Mouse (Mus musculus): ENCODE results near the gene Sgf29. TPM values are rescaled to one million over a fixed set of nuclear protein-coding genes. Genes with fewer than 3 reads are reported as not detected.

The Sgf29 gene
- total and polyA plus RNA-seq, 3 experiments: 39.9 to 74.4 (median 49.7) TPM

DNA sequence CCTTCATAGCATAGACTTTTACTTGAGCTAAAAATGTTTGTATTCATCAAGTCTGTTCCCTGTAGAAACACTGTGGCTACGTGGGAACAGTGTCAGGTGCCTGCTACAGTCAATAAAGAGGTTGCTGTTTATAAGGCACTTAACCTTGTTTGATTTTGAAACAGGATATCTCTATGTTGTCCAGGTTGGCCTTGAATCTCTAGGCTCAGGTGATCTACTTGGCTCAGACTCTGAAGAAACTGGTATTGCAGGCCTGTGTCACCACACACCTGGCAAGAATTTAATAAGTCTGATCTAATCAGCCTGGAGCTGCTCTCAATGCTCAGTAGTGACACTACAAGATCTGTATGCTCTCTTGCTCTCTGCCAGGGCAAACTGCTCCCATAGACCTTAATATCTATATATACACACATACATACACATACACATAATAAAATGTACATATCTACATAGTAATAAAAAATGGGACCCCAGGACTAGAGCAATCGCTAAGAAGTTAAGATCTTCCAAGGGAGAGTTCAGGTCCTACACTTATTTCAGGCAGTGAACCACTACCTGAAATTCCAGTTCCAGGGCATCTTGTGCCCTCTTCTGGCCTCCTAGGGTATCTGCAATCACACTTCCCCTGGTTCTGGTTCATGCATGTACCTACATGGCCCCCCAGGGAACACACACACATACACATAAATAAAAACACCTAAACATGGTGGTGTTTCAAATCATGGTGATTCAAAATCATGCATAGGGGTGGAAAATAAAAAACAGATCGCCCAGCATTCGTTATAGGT is 12.2 kb upstream of the Sgf29 start:
- DNase-seq: peak; percentile 52

- no peak for DNase-seq
These were observed 6.4 kb upstream of the Sgf29 start for GRCm38 (mm10) chr7:126642545-126643243.

GRCm38 (mm10) chr7:126643244-126643617 is 5.9 kb upstream of the Sgf29 start:
- peak; percentile 44 for DNase-seq

DNA sequence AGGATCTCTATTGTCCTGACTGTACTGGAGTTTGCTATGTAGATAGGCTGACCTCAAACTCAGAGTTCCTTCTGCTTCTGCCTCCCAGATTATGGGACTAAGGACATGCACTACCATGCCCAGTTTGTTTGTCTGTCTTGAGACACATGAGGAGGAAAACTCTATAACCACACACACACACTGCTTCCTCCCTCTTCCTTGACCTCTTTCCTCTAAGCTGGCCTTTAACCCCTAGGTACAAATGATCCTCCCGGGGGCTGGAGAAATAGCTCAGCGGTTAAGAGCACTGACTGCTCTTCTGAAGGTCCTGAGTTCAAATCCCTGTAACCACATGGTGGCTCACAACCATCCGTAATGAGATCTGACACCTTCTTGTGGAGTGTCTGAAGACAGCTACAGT is 4.8 kb upstream of the Sgf29 start:
- no peak for DNase-seq

DNA sequence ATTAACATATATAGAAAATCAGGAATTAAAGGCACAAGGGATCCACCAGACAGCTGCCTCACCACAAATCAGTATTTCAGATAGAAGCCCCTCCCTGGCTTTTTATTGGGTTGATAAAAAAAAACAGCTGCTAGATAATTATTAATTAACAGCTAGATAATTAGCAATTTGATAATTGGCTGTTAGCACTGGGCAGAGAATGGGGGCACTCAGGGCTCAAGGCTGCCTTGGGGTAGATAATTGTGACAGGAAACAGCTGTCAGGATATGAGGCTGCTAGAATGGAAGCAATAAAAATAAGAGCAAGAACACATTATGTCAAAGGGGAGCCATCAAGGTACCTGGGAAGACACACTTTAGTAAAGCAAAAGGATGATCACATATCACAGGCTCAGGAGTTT is 4.2 kb upstream of the Sgf29 start:
- DNase-seq: no peak

DNA sequence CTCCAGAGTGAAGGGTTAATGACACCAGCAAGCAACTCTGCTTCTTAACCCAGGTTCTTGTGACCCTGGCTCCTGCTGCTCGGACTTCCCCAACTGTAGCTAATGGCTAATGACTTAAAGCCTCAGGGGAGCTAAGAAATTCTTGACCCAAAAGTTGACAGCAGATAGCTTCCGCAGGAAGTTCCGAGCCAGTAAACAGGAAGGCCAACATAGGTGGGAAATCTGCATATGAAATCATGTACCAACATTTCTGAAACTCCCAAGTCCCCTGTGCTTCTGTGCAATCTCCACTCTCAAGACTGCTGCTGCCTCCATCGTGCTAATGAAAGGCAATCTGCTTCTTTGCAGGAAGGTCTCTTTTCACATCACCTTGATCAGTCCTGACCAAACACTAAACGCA is 3.4 kb upstream of the Sgf29 start:
- DNase-seq: no peak

GRCm38 (mm10) chr7:126648486-126648885 is 623 bp upstream of the Sgf29 start:
- no peak for DNase-seq

GRCm38 (mm10) chr7:126650852-126651251 is 1.7 kb downstream of the Sgf29 start:
- DNase-seq: no peak

DNA sequence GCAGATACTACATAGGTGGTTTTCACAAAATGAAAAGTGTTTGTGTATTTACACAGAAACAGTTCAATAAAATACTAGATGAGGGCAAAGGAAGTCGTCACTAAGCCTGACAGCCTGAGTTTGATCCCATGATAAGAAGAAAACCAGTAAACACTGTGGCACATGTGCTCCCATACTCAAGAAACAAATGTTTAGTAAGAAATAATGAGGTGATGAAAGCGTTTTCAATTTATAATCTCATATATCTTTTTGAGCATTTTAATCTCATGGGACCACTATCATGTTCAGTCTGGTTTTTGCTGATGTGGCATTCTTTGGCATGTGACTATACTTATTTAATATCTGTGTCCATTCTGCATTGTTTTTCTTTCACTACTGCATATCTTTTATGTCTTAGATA is 4.9 kb downstream of the Sgf29 start:
- DNase-seq: no peak

DNA sequence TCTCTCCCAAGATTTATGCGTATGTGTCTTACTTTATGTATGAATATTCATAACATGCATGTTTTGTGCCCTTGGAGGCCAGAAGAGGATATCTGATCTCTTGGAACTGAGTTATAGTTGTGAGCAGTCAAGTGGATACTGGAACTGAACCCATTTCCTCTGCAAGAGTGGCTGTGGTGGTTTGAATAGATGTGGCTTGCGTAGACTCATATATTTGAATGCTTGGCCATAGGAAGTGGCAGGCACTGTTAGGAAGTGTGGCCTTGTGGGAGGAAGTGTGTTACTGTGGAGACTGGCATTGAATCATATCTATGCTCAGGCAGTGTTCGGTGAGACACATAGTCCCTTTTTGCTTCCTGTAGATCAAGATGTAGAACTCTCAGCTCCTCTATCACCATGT is 6.6 kb downstream of the Sgf29 start:
- DNase-seq: no peak

GRCm38 (mm10) chr7:126657522-126657921 is 8.4 kb downstream of the Sgf29 start:
- no peak for DNase-seq

DNA sequence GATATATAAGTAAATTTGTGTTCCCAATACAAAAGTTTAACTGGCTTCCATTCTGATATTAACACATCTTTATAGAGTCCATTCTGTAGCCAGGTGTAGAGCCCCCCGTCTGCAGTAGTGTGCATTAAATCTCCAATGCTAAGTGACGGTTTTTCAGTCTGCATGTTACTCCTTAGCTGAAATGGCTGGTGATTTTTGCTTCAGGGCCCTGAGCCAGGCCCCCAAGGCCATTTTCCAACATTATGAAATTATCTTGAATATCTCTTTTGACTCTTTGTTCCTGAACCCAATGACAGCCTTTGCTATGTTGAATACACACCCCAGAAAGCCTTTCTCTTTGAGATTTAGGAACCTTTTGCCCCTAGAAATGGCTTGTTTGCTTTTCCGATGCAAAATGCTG is 10.7 kb downstream of the Sgf29 start:
- DNase-seq: peak; percentile 57

DNA sequence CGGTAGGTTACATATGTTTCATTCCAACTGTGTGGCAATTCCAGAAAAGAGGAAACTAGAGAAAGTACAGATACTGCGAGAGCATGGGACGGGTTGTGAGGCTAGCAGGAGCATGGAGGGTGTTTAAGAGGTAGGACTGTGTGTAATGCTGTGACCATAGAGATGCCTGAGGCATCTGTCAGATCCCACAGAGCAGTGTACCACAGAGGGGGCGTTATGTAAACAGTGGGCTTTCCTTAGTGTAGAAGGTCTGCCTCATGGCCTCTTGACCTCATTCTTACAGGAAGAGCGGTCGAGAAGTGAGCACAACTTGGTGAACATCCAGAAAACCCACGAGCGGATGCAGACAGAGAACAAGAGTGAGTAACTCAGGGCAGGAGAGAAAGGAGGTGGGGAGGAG is 14.5 kb downstream of the Sgf29 start:
- no peak for DNase-seq

DNA sequence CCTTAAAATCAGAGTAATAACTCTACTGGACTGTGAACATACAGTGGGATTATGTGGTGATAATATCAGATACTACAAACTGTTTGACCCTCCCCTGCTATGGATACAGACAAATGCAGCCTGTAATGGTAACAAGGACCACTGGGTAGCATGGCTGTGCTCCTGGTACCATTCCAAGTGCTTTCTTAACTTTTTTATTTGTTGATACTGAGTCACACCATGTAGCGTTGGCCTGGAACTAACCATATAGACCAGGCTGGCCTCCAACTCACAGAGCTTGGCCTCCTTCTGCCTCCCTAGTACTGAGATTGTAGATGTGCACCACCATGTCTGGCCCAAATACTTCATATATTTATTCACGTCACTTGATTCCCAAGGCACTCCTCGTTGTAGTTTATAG is 16.2 kb downstream of the Sgf29 start:
- peak; percentile 66 for DNase-seq

- DNase-seq: no peak
These were observed 18.5 kb downstream of the Sgf29 start for GRCm38 (mm10) chr7:126667495-126668090.

DNA sequence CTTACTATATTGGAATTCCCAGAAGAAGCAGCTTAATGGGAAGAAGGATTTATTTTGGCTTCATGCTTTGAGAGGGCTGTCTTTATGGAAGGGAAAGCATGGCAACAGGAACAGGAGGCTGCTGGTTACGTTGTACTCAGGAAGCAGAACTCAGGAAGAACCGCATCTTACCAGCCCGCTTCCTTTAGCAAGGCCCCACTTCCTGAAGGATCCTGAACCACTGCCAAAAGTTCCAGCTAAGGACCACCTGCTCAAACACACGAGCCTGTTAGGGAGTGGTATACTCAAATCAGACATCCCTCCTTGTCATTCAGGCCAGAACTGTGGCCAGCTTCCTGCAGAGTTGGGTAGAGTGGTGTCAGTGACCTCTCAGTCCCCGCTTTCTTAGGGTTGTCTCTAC is 19.3 kb downstream of the Sgf29 start:
- DNase-seq: no peak

GRCm38 (mm10) chr7:126670152-126670551 is 21.0 kb downstream of the Sgf29 start:
- no peak for DNase-seq

- DNase-seq: no peak
These were observed 23.0 kb downstream of the Sgf29 start for GRCm38 (mm10) chr7:126672111-126672510.

- no peak for DNase-seq
These were observed 26.0 kb downstream of the Sgf29 start for GRCm38 (mm10) chr7:126675104-126675503.

GRCm38 (mm10) chr7:126676207-126676606 is 27.1 kb downstream of the Sgf29 start, which contains the start of gene Sult1a1:
Sult1a1 (minus strand) TSS chr7:126676432.
- DNase-seq: peak; percentile 51

DNA sequence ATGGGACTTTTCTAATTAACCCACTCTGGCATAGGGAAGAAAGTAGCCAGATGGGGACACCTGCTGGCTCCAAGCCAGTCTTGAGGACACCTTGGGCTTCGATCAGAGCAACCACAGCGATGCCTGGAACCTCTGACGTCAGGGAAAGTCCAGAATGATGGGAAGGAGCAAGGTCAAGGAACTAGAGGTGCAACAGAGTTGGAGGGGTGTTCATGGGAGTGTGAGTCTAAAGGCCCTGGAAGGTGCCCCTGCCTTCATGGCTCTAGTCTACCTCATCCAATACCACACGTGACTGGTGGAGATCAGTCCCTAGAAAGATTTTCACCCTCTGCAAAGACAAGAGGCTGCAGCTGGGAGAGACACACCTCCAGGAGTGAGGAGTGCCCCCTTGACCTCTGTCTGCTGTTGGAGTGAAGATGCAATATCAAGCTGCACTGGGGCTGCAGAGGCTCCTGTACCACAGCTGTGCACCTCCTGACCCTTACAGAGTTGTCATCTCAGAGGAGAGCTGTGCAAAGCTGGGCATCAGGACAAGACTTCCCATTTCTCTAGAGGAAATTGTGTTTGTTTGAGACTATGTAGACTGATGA is 27.6 kb downstream of the Sgf29 start:
- DNase-seq: no peak

DNA sequence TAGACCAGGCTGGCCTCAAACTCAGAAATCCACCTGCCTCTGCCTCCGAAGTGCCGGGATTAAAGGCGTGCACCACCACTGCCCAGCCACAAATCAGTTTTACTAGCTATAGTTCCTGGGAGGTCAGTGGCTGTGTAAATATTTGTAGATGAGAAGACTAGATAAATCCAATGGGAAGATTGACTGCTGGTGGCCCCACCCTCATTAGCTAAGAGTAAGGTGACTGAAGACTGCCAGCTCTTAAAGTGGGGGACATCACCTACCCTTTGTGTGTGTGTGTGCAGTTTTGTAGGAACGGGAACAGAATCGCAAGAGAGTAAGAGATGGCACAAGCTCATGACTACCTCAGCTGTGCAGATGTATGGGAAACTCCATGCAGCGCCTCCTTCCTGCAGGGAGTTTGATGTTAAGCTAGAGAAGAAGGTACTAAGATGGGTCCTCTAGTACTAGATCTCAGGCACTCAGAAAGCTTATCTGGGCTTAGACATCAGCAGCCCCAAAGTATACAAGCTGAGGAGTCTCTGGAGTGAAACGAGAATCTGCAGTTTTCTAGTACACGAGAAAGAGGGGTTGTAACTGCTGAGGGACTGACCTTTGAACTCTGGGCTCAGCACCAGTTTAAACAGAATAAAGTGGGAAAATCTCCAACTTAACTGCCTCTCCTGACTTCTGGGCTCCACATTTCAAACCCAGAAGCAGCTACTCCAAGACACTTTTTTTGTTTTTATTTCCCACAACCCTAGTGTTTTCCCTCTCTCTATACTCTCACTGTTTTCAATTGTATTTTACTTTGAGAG is 29.6 kb downstream of the Sgf29 start:
- no peak for DNase-seq
